ENCODE assay signal across 8 mouse cellular contexts in genomic region chr2:146855599-146856039, GRCm38 (mm10). TPM values are rescaled to one million over a fixed set of nuclear protein-coding genes. Genes with fewer than 3 reads are reported as not detected.
DNase-seq lines count a peak whose midpoint lies in the region; ATAC-seq and TF ChIP-seq lines count a peak whose summit lies in the region.

TSS of gene Kiz (plus strand) at chr2:146855864.

- TF ChIP-seq POLR2A in ES-Bruce4 (IDR thresholded peaks at IDR 0.05; ENCODE audit: insufficient read depth, low read length) = peak; percentile 24

- no peak for TF ChIP-seq CTCF in ES-Bruce4 (IDR thresholded peaks at IDR 0.05; ENCODE audit: low read depth, low read length)
- TF ChIP-seq CTCF in heart, postnatal 0 days (IDR thresholded peaks at IDR 0.05; ENCODE audit: low read depth) = peak; percentile 33

- ATAC-seq in forebrain, embryonic 12.5 days (ENCODE audit: low FRiP score) = peak; percentile 98
- ATAC-seq in heart, postnatal 0 days (ENCODE audit: insufficient read depth, low read depth) = peak; percentile 100
- ATAC-seq in liver, embryonic 15.5 days (ENCODE audit: insufficient read depth) = peak; percentile 99
- ATAC-seq in neural tube, embryonic 11.5 days (ENCODE audit: insufficient read depth, low FRiP score, low TSS enrichment) = peak; percentile 97
- ATAC-seq in stomach, embryonic 16.5 days (ENCODE audit: insufficient read depth, low FRiP score) = peak; percentile 100

- H3K4me2 ChIP-seq in forebrain, embryonic 12.5 days = peak within 1 kb of the TSS; percentile 76
- H3K4me2 ChIP-seq in heart, postnatal 0 days (ENCODE audit: low read depth, low read length) = peak within 1 kb of the TSS; percentile 76
- peak within 1 kb of the TSS; percentile 91 for H3K4me2 ChIP-seq in liver, embryonic 15.5 days
- peak within 1 kb of the TSS; percentile 69 for H3K4me2 ChIP-seq in neural tube, embryonic 11.5 days (ENCODE audit: low read depth)
- H3K4me2 ChIP-seq in stomach, embryonic 16.5 days (ENCODE audit: low read depth, low read length) = peak within 1 kb of the TSS; percentile 64

- TF ChIP-seq EP300 in ES-Bruce4 (IDR thresholded peaks at IDR 0.05; ENCODE audit: insufficient read depth, low read depth, low read length) = 0 out of 2 replicates have a peak, but pooled peaks have one; percentile 28
- TF ChIP-seq EP300 in heart, postnatal 0 days (IDR thresholded peaks at IDR 0.05; ENCODE audit: low read depth) = no peak

- no peaks in the 10 kb centered on the region for H3K4me1 ChIP-seq in ES-Bruce4 (ENCODE audit: control insufficient read depth, insufficient read depth, low read length)
- peaks cover 11% of the 10 kb centered on the region for H3K4me1 ChIP-seq in forebrain, embryonic 12.5 days
- H3K4me1 ChIP-seq in heart, postnatal 0 days (ENCODE audit: control insufficient read depth, insufficient read depth) = no peaks in the 10 kb centered on the region
- peaks cover 20% of the 10 kb centered on the region for H3K4me1 ChIP-seq in liver, embryonic 15.5 days (replicated peaks)
- H3K4me1 ChIP-seq in neural tube, embryonic 11.5 days (ENCODE audit: control insufficient read depth, insufficient read depth, low read length) = no peaks in the 10 kb centered on the region
- H3K4me1 ChIP-seq in stomach, embryonic 16.5 days (ENCODE audit: control insufficient read depth, insufficient read depth, low read length) = no peaks in the 10 kb centered on the region

- H3K9ac ChIP-seq in ES-Bruce4 (ENCODE audit: low read depth, poor library complexity, severe bottlenecking) = peak within 1 kb of the TSS; percentile 56
- peak within 1 kb of the TSS; percentile 77 for H3K9ac ChIP-seq in forebrain, embryonic 12.5 days
- H3K9ac ChIP-seq in heart, postnatal 0 days (replicated peaks; ENCODE audit: low read depth, low read length) = peak within 1 kb of the TSS; percentile 77
- peak within 1 kb of the TSS; percentile 85 for H3K9ac ChIP-seq in liver, embryonic 15.5 days
- H3K9ac ChIP-seq in neural tube, embryonic 11.5 days (ENCODE audit: low read length) = peak within 1 kb of the TSS; percentile 82
- H3K9ac ChIP-seq in stomach, embryonic 16.5 days (ENCODE audit: low read length) = peak within 1 kb of the TSS; percentile 83

- H3K9me3 ChIP-seq in ES-Bruce4 (replicated peaks; ENCODE audit: control insufficient read depth, insufficient read depth, low read length, poor library complexity, severe bottlenecking) = no peaks in the 10 kb centered on the region
- no peaks in the 10 kb centered on the region for H3K9me3 ChIP-seq in forebrain, embryonic 12.5 days
- H3K9me3 ChIP-seq in heart, postnatal 0 days (replicated peaks; ENCODE audit: control insufficient read depth, low read length) = no peaks in the 10 kb centered on the region
- H3K9me3 ChIP-seq in liver, embryonic 15.5 days (replicated peaks) = no peaks in the 10 kb centered on the region
- no peaks in the 10 kb centered on the region for H3K9me3 ChIP-seq in neural tube, embryonic 11.5 days (ENCODE audit: control insufficient read depth, low read length)
- no peaks in the 10 kb centered on the region for H3K9me3 ChIP-seq in stomach, embryonic 16.5 days (replicated peaks; ENCODE audit: control insufficient read depth, low read length)

- peak; percentile 96 for DNase-seq in c-Kit-positive CD71-positive TER-119-positive erythroid progenitor cells, embryonic 14.5 days (ENCODE audit: low spot score)
- DNase-seq in heart, postnatal 0 days (ENCODE audit: low spot score) = peak; percentile 87
- peak; percentile 97 for DNase-seq in kidney, postnatal 4 days
- DNase-seq in neural tube, embryonic 11.5 days (ENCODE audit: low spot score) = peak; percentile 96

- peak within 1 kb of the TSS; percentile 91 for H3K4me3 ChIP-seq in ES-Bruce4 (ENCODE audit: low read depth, low read length)
- H3K4me3 ChIP-seq in forebrain, embryonic 12.5 days (replicated peaks) = peak within 1 kb of the TSS; percentile 84
- H3K4me3 ChIP-seq in heart, postnatal 0 days (ENCODE audit: low read depth, low read length) = peak within 1 kb of the TSS; percentile 93
- H3K4me3 ChIP-seq in liver, embryonic 15.5 days (replicated peaks) = peak within 1 kb of the TSS; percentile 92
- H3K4me3 ChIP-seq in neural tube, embryonic 11.5 days (ENCODE audit: low read depth, low read length) = peak within 1 kb of the TSS; percentile 79
- peak within 1 kb of the TSS; percentile 87 for H3K4me3 ChIP-seq in stomach, embryonic 16.5 days (replicated peaks; ENCODE audit: low read length)

- WGBS in forebrain, embryonic 12.5 days = 1% methylated on average over 32 of the region's 32 CpGs
- under 1% methylated on average over 32 of the region's 32 CpGs for WGBS in heart, postnatal 0 days
- under 1% methylated on average over 32 of the region's 32 CpGs for WGBS in liver, embryonic 15.5 days (ENCODE audit: insufficient replicate concordance)
- 0% methylated on average over 32 of the region's 32 CpGs for WGBS in neural tube, embryonic 11.5 days
- under 1% methylated on average over 32 of the region's 32 CpGs for WGBS in stomach, embryonic 16.5 days

- H3K27ac ChIP-seq in ES-Bruce4 (ENCODE audit: insufficient read depth, low read length) = no peak within 1 kb of the TSS
- H3K27ac ChIP-seq in forebrain, embryonic 12.5 days = peak within 1 kb of the TSS; percentile 78
- peak within 1 kb of the TSS; percentile 86 for H3K27ac ChIP-seq in heart, postnatal 0 days (ENCODE audit: low read depth)
- peak within 1 kb of the TSS; percentile 89 for H3K27ac ChIP-seq in liver, embryonic 15.5 days (replicated peaks)
- H3K27ac ChIP-seq in neural tube, embryonic 11.5 days (ENCODE audit: low read depth, low read length) = peak within 1 kb of the TSS; percentile 70; the same call in 1 of the 2 replicates
- H3K27ac ChIP-seq in stomach, embryonic 16.5 days (ENCODE audit: low read length) = peak within 1 kb of the TSS; percentile 39; the same call in 1 of the 2 replicates

- H3K27me3 ChIP-seq in ES-Bruce4 (ENCODE audit: control insufficient read depth, insufficient read depth, low read length, poor library complexity, severe bottlenecking) = no peaks in the 10 kb centered on the region
- H3K27me3 ChIP-seq in forebrain, embryonic 12.5 days = peaks cover 8% of the 10 kb centered on the region
- H3K27me3 ChIP-seq in heart, postnatal 0 days (ENCODE audit: control insufficient read depth, insufficient read depth, low read length) = no peaks in the 10 kb centered on the region
- no peaks in the 10 kb centered on the region for H3K27me3 ChIP-seq in liver, embryonic 15.5 days
- H3K27me3 ChIP-seq in neural tube, embryonic 11.5 days (ENCODE audit: control insufficient read depth, insufficient read depth, low read length) = no peaks in the 10 kb centered on the region
- H3K27me3 ChIP-seq in stomach, embryonic 16.5 days (ENCODE audit: control insufficient read depth, insufficient read depth, low read length) = no peaks in the 10 kb centered on the region

- H3K36me3 ChIP-seq in ES-Bruce4 (ENCODE audit: control insufficient read depth, insufficient read depth, low read length, poor library complexity, severe bottlenecking) = no peaks in the 10 kb centered on the region
- H3K36me3 ChIP-seq in forebrain, embryonic 12.5 days (replicated peaks) = no peaks in the 10 kb centered on the region
- no peaks in the 10 kb centered on the region for H3K36me3 ChIP-seq in heart, postnatal 0 days (replicated peaks; ENCODE audit: control insufficient read depth, insufficient read depth, low read length)
- no peaks in the 10 kb centered on the region for H3K36me3 ChIP-seq in liver, embryonic 15.5 days (replicated peaks)
- H3K36me3 ChIP-seq in neural tube, embryonic 11.5 days (ENCODE audit: control insufficient read depth, insufficient read depth, low read length) = no peaks in the 10 kb centered on the region
- no peaks in the 10 kb centered on the region for H3K36me3 ChIP-seq in stomach, embryonic 16.5 days (ENCODE audit: control insufficient read depth, insufficient read depth, low read length)

RNA-seq across cellular contexts. Expression of gene Kiz, which starts in this region (rescaled TPM):
- polyA plus RNA-seq in ES-Bruce4 (2011; ENCODE audit: insufficient read depth, insufficient read length, low read depth, missing spikeins) = 16.6 and 17.9 TPM in 2 replicates
- 29.2 and 31.5 TPM in 2 replicates for polyA plus RNA-seq in forebrain, embryonic 12.5 days (2016; fragmentation: Nextera tagmentation; extraction: Ambion mirVana)
- total RNA-seq in heart, postnatal 0 days (2014; rRNA removed; ENCODE audit: low replicate concordance) = 14.5 and 24.3 TPM in 2 replicates
- 29.7 and 32.2 TPM in 2 replicates for polyA plus RNA-seq in heart, postnatal 0 days (2015; fragmentation: Nextera tagmentation; extraction: Ambion mirVana)
- polyA plus RNA-seq in liver, embryonic 15.5 days (2015; fragmentation: Nextera tagmentation; extraction: Ambion mirVana) = 11.5 and 11.9 TPM in 2 replicates
- polyA plus RNA-seq in neural tube, embryonic 11.5 days (2014; fragmentation: Nextera tagmentation; extraction: Ambion mirVana) = 29.3 and 31.0 TPM in 2 replicates
- 24.1 and 26.7 TPM in 2 replicates for polyA plus RNA-seq in stomach, embryonic 16.5 days (2015; fragmentation: Nextera tagmentation; extraction: Ambion mirVana)
